Mouse (Mus musculus): ENCODE measurements around the gene Ctsh. TPM values are rescaled to one million over a fixed set of nuclear protein-coding genes. Genes with fewer than 3 reads are reported as not detected.
A peak's percentile ranks its signal among the peaks of the same experiment; 100 is the strongest.
"Not testable (repeated sequence)": the region's sequence is repeated elsewhere in the genome, so short reads cannot be mapped to it uniquely, and the experiment has no call there.

Gene Ctsh
- polyA plus RNA-seq, 1 experiment from 2014 or later, result 305 TPM

GRCm38 (mm10) chr9:90038535-90038934, 15.4 kb upstream of the Ctsh start:
- no peak overlapping the region for H3K27ac ChIP-seq
- no peaks in the 10 kb centered on the region for H3K27me3 ChIP-seq (ENCODE audit: insufficient read depth, low read length)
- 74% methylated on average over 4 of the region's 4 CpGs for WGBS
- no peaks in the 10 kb centered on the region for H3K36me3 ChIP-seq (ENCODE audit: insufficient read depth, low read length)
- H3K4me2 ChIP-seq (ENCODE audit: low read length), result no peak overlapping the region
- no peaks in the 10 kb centered on the region for H3K9me3 ChIP-seq (replicated peaks; ENCODE audit: low read length)
- H3K9ac ChIP-seq (ENCODE audit: low read depth, low read length), result no peak overlapping the region
- H3K4me1 ChIP-seq (replicated peaks; ENCODE audit: insufficient read depth, low read length), result no peaks in the 10 kb centered on the region
- H3K4me3 ChIP-seq (replicated peaks; ENCODE audit: low read depth, low read length), result no peak overlapping the region
- no peak for DNase-seq (ENCODE audit: low spot score)
- ATAC-seq (replicated peaks; ENCODE audit: low FRiP score, low read depth), result no peak
- TF ChIP-seq CTCF (IDR thresholded peaks at IDR 0.05; ENCODE audit: low read depth), result no peak

- H3K9me3 ChIP-seq (replicated peaks; ENCODE audit: low read length), result no peaks in the 10 kb centered on the region
- H3K27ac ChIP-seq, result no peak overlapping the region
- H3K4me2 ChIP-seq (ENCODE audit: low read length), result no peak overlapping the region
- no peaks in the 10 kb centered on the region for H3K4me1 ChIP-seq (replicated peaks; ENCODE audit: insufficient read depth, low read length)
- TF ChIP-seq CTCF (IDR thresholded peaks at IDR 0.05; ENCODE audit: low read depth), result no peak
- DNase-seq (ENCODE audit: low spot score), result no peak
- H3K4me3 ChIP-seq (replicated peaks; ENCODE audit: low read depth, low read length), result no peak overlapping the region
- no peak for ATAC-seq (replicated peaks; ENCODE audit: low FRiP score, low read depth)
- H3K9ac ChIP-seq (ENCODE audit: low read depth, low read length), result no peak overlapping the region
- no peaks in the 10 kb centered on the region for H3K27me3 ChIP-seq (ENCODE audit: insufficient read depth, low read length)
- no peaks in the 10 kb centered on the region for H3K36me3 ChIP-seq (ENCODE audit: insufficient read depth, low read length)
- 69% methylated on average over 2 of the region's 2 CpGs for WGBS
Observed at GRCm38 (mm10) chr9:90040916-90041315, 13.0 kb upstream of the Ctsh start.

GRCm38 (mm10) chr9:90041556-90041955, 12.4 kb upstream of the Ctsh start:
- Histone ChIP-seq H3K4me3 (replicated peaks; ENCODE audit: low read depth, low read length) (no peak overlapping the region), H3K9ac (ENCODE audit: low read depth, low read length) (no peak overlapping the region), H3K9me3 (replicated peaks; ENCODE audit: low read length) (no peaks in the 10 kb centered on the region), H3K4me1 (replicated peaks; ENCODE audit: insufficient read depth, low read length) (no peaks in the 10 kb centered on the region), H3K27ac (no peak overlapping the region), H3K36me3 (ENCODE audit: insufficient read depth, low read length) (no peaks in the 10 kb centered on the region), H3K27me3 (ENCODE audit: insufficient read depth, low read length) (no peaks in the 10 kb centered on the region), H3K4me2 (ENCODE audit: low read length) (no peak overlapping the region)
- WGBS, result 92% methylated on average over 3 of the region's 3 CpGs
- ATAC-seq (replicated peaks; ENCODE audit: low FRiP score, low read depth) (no peak), DNase-seq (ENCODE audit: low spot score) (no peak)
- TF ChIP-seq CTCF (IDR thresholded peaks at IDR 0.05; ENCODE audit: low read depth), result no peak

GRCm38 (mm10) chr9:90042906-90043305, 11.0 kb upstream of the Ctsh start:
- H3K27ac ChIP-seq; H3K4me1 ChIP-seq (replicated peaks; ENCODE audit: insufficient read depth, low read length); H3K9me3 ChIP-seq (replicated peaks; ENCODE audit: low read length); H3K9ac ChIP-seq (ENCODE audit: low read depth, low read length); DNase-seq (ENCODE audit: low spot score); ATAC-seq (replicated peaks; ENCODE audit: low FRiP score, low read depth); H3K4me3 ChIP-seq (replicated peaks; ENCODE audit: low read depth, low read length); H3K4me2 ChIP-seq (ENCODE audit: low read length); H3K27me3 ChIP-seq (ENCODE audit: insufficient read depth, low read length); H3K36me3 ChIP-seq (ENCODE audit: insufficient read depth, low read length): not testable (repeated sequence)
- WGBS, result 93% methylated on average over 8 of the region's 8 CpGs

- H3K9me3 ChIP-seq (replicated peaks; ENCODE audit: low read length), result no peaks in the 10 kb centered on the region
- no peaks in the 10 kb centered on the region for H3K4me1 ChIP-seq (replicated peaks; ENCODE audit: insufficient read depth, low read length)
- no peak overlapping the region for H3K4me3 ChIP-seq (replicated peaks; ENCODE audit: low read depth, low read length)
- TF ChIP-seq CTCF (IDR thresholded peaks at IDR 0.05; ENCODE audit: low read depth), result no peak
- no peak overlapping the region for H3K4me2 ChIP-seq (ENCODE audit: low read length)
- ATAC-seq (replicated peaks; ENCODE audit: low FRiP score, low read depth), result no peak
- no peaks in the 10 kb centered on the region for H3K36me3 ChIP-seq (ENCODE audit: insufficient read depth, low read length)
- WGBS, result 94% methylated on average over 7 of the region's 7 CpGs
- no peak overlapping the region for H3K27ac ChIP-seq
- H3K9ac ChIP-seq (ENCODE audit: low read depth, low read length), result no peak overlapping the region
- no peaks in the 10 kb centered on the region for H3K27me3 ChIP-seq (ENCODE audit: insufficient read depth, low read length)
- DNase-seq (ENCODE audit: low spot score), result no peak
Observed at GRCm38 (mm10) chr9:90045191-90045590, 8.8 kb upstream of the Ctsh start.

- no peak for TF ChIP-seq CTCF (IDR thresholded peaks at IDR 0.05; ENCODE audit: low read depth)
- Histone ChIP-seq H3K27me3 (ENCODE audit: insufficient read depth, low read length) (no peaks in the 10 kb centered on the region), H3K9me3 (replicated peaks; ENCODE audit: low read length) (no peaks in the 10 kb centered on the region), H3K9ac (ENCODE audit: low read depth, low read length) (no peak overlapping the region), H3K27ac (no peak overlapping the region), H3K4me3 (replicated peaks; ENCODE audit: low read depth, low read length) (no peak overlapping the region), H3K4me1 (replicated peaks; ENCODE audit: insufficient read depth, low read length) (no peaks in the 10 kb centered on the region), H3K4me2 (ENCODE audit: low read length) (no peak overlapping the region), H3K36me3 (ENCODE audit: insufficient read depth, low read length) (no peaks in the 10 kb centered on the region)
- DNase-seq (ENCODE audit: low spot score), result peak; percentile 61
- ATAC-seq (replicated peaks; ENCODE audit: low FRiP score, low read depth), result no peak
- 42% methylated on average over 5 of the region's 5 CpGs for WGBS
Observed at GRCm38 (mm10) chr9:90047937-90048627, 5.9 kb upstream of the Ctsh start.

Data from kidney, postnatal 0 days (tissue).